Mouse (Mus musculus) MEL (cell line): ENCODE measurements around the gene Tgif1. TPM values are rescaled to one million over a fixed set of nuclear protein-coding genes. Genes with fewer than 3 reads are reported as not detected.

Experiments used
- DNase-seq: peaks from one replicate; pipeline ENCODE4 v3.0.0; 2011; ENCODE audit warnings: low read depth, low spot score
- H3K27ac ChIP-seq: 2 replicates; pipeline ENCODE4 v1.5.1; 2012; ENCODE audit warnings: low read depth, mild to moderate bottlenecking, control low read depth, low read length, moderate library complexity; ENCODE audit not compliant: control insufficient read depth
- H3K27me3 ChIP-seq, 2 experiments: fragments of 150-350 bp in 1 of 2; sonication (generic) in 1 of 2; 2 replicates each; pipeline ENCODE4 v1.6.1; 2012; ENCODE audit warnings: low read length in 2 of 2, mild to moderate bottlenecking in 2 of 2, improper control_type of control experiment in 1 of 2, moderate library complexity in 1 of 2; ENCODE audit not compliant: insufficient read depth in 2 of 2, control insufficient read depth in 1 of 2
- H3K36me3 ChIP-seq, 2 experiments: 2 replicates each; pipeline ENCODE4 v1.6.1; 2012 to 2014; ENCODE audit warnings: low read length in 2 of 2, improper control_type of control experiment in 1 of 2, inconsistent platforms in 1 of 2, mild to moderate bottlenecking in 1 of 2; ENCODE audit not compliant: insufficient read depth in 2 of 2, control insufficient read depth in 1 of 2
- H3K4me1 ChIP-seq, 2 experiments: fragments of 150-350 bp in 1 of 2; sonication (generic) in 1 of 2; 2 replicates each; pipeline ENCODE4 v1.6.1; 2012; ENCODE audit warnings: low read length in 2 of 2, improper control_type of control experiment in 1 of 2, mild to moderate bottlenecking in 1 of 2; ENCODE audit not compliant: insufficient read depth in 2 of 2, control insufficient read depth in 1 of 2
- H3K4me3 ChIP-seq, 2 experiments: fragments of 150-350 bp in 1 of 2; sonication (generic) in 1 of 2; 2 replicates each; pipeline ENCODE4 v1.5.1; 2012; ENCODE audit warnings: low read depth in 2 of 2, low read length in 2 of 2, mild to moderate bottlenecking in 2 of 2, moderate library complexity in 2 of 2, control low read depth in 1 of 2, improper control_type of control experiment in 1 of 2; ENCODE audit not compliant: control insufficient read depth in 1 of 2, insufficient read depth in 1 of 2
- H3K79me2 ChIP-seq: 2 replicates; pipeline ENCODE4 v1.6.1; 2012; ENCODE audit warnings: mild to moderate bottlenecking, low read length, moderate library complexity; ENCODE audit not compliant: control insufficient read depth, poor library complexity, insufficient read depth
- H3K9ac ChIP-seq: 2 replicates; pipeline ENCODE4 v1.6.1; 2012; ENCODE audit warnings: low read depth, mild to moderate bottlenecking, control low read depth, low read length, moderate library complexity; ENCODE audit not compliant: control insufficient read depth, poor library complexity, severe bottlenecking
- H3K9me3 ChIP-seq: fragments of 150-350 bp; sonication (generic); replicated peaks from 2 replicates; pipeline ENCODE4 v1.6.1; 2012; ENCODE audit warnings: mild to moderate bottlenecking, low read length, improper control_type of control experiment, moderate library complexity; ENCODE audit not compliant: insufficient read depth
- BHLHE40 ChIP-seq: IDR thresholded peaks from 2 replicates; pipeline ENCODE4 v1.6.1; 2012; ENCODE audit warnings: low read depth, mild to moderate bottlenecking, inconsistent platforms, low read length, improper control_type of control experiment, borderline replicate concordance
- CHD1 ChIP-seq: IDR thresholded peaks from 2 replicates; pipeline ENCODE4 v1.6.1; 2012; ENCODE audit warnings: low read depth, mild to moderate bottlenecking, inconsistent platforms, low read length, improper control_type of control experiment
- CHD2 ChIP-seq: IDR thresholded peaks from 2 replicates; pipeline ENCODE4 v1.6.1; 2011; ENCODE audit warnings: low read length, improper control_type of control experiment
- E2F4 ChIP-seq: IDR thresholded peaks from 2 replicates; pipeline ENCODE4 v1.6.1; 2011; ENCODE audit warnings: low read depth, low read length, improper control_type of control experiment, borderline replicate concordance
- ELF1 ChIP-seq: IDR thresholded peaks from 2 replicates; pipeline ENCODE4 v1.6.1; 2014; ENCODE audit warnings: low read depth, mild to moderate bottlenecking, inconsistent platforms, low read length, improper control_type of control experiment, moderate library complexity
- GABPA ChIP-seq: IDR thresholded peaks from 2 replicates; pipeline ENCODE4 v1.6.1; 2012; ENCODE audit warnings: low read depth, mild to moderate bottlenecking, inconsistent platforms, low read length, improper control_type of control experiment, moderate library complexity
- GATA1 ChIP-seq: IDR thresholded peaks from 2 replicates; pipeline ENCODE4 v1.6.1; 2011; ENCODE audit warnings: low read depth, low read length, improper control_type of control experiment
- KAT2A ChIP-seq: conservative IDR thresholded peaks from 2 replicates; pipeline ENCODE4 v1.6.1; 2012; ENCODE audit warnings: low read depth, low read length, improper control_type of control experiment, inconsistent platforms
- MAX ChIP-seq: IDR thresholded peaks from 2 replicates; pipeline ENCODE4 v1.6.1; 2011; ENCODE audit warnings: low read length, improper control_type of control experiment
- MYC ChIP-seq: IDR thresholded peaks from 2 replicates; pipeline ENCODE4 v1.6.1; 2011; ENCODE audit warnings: low read depth, mild to moderate bottlenecking, low read length, improper control_type of control experiment, moderate library complexity
- NRF1 ChIP-seq: IDR thresholded peaks from 2 replicates; pipeline ENCODE4 v1.6.1; 2014; ENCODE audit warnings: low read depth, mild to moderate bottlenecking, inconsistent platforms, low read length, improper control_type of control experiment, moderate library complexity; ENCODE audit not compliant: poor library complexity, insufficient read depth, severe bottlenecking
- POLR2AphosphoS2 ChIP-seq: IDR thresholded peaks from 2 replicates; pipeline ENCODE4 v1.6.1; 2011; ENCODE audit warnings: low read length, improper control_type of control experiment
- POLR2AphosphoS5 ChIP-seq: IDR thresholded peaks from 2 replicates; pipeline ENCODE4 v1.6.1; 2012; ENCODE audit warnings: low read depth, borderline replicate concordance, mild to moderate bottlenecking, inconsistent platforms, low read length, moderate library complexity, mixed read lengths
- SIN3A ChIP-seq: IDR thresholded peaks from 2 replicates; pipeline ENCODE4 v1.6.1; 2012; ENCODE audit warnings: low read length, improper control_type of control experiment, inconsistent platforms
- TAL1 ChIP-seq: IDR thresholded peaks from 2 replicates; pipeline ENCODE4 v1.6.1; 2012; ENCODE audit warnings: mild to moderate bottlenecking, inconsistent platforms, low read length, moderate library complexity, mixed read lengths
- TCF12 ChIP-seq: IDR thresholded peaks from 2 replicates; pipeline ENCODE4 v1.6.1; 2014; ENCODE audit warnings: low read depth, mild to moderate bottlenecking, inconsistent platforms, low read length, improper control_type of control experiment, moderate library complexity
- UBTF ChIP-seq: IDR thresholded peaks from 2 replicates; pipeline ENCODE4 v1.6.1; 2012; ENCODE audit warnings: low read depth, mild to moderate bottlenecking, inconsistent platforms, low read length, improper control_type of control experiment, moderate library complexity, borderline replicate concordance; ENCODE audit not compliant: insufficient read depth
- USF1 ChIP-seq: IDR thresholded peaks from 2 replicates; pipeline ENCODE4 v1.6.1; 2014; ENCODE audit warnings: low read depth, mild to moderate bottlenecking, inconsistent platforms, low read length, improper control_type of control experiment, moderate library complexity
- ZC3H11A ChIP-seq: IDR thresholded peaks from 2 replicates; pipeline ENCODE4 v1.6.1; 2012; ENCODE audit warnings: low read depth, mild to moderate bottlenecking, inconsistent platforms, low read length, improper control_type of control experiment
- polyA plus RNA-seq, 2 experiments: library from polyadenylated mRNA; stranded (reverse) in 1 of 2; unstranded in 1 of 2; fragments of >175 nt in 1 of 2; fragments of >200 nt in 1 of 2; gene quantifications; 2 replicates each; pipeline versions ENCODE4 v1.2.1 to v1.2.4; 2012; ENCODE audit warnings: low replicate concordance in 2 of 2, low read depth in 1 of 2; ENCODE audit not compliant: insufficient read length in 2 of 2, insufficient read depth in 1 of 2, missing spikeins in 1 of 2
- total RNA-seq: library from RNA; depleted of rRNA; stranded (reverse); fragments of 300-350 nt; gene quantifications from 2 replicates; pipeline ENCODE4 v1.2.3, GENCODE M21; 2012

The Tgif1 gene
- total and polyA plus RNA-seq, 3 experiments = 9.1 to 29.5 TPM; not detected in 1

DNA sequence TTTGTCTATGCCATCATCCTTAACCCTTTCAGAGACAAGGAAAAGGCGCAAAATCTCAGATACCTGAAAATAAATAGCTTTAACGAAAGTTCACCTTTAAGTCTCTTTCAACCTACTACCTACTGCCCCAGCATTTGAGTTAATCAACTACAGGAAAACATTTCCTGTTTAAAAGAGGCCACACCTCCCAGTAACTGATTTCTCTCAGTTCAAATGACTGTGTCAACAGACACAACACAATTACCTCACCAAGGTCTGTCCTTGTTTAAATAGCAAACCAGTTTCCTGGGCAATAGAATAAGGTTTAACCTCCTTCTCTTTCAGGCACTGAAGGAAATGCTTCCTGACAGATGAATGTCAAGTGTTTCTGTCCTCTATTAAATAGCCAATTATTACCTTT lies 7.8 kb downstream of the Tgif1 start:
- no peak overlapping the region for H3K9ac ChIP-seq
- H3K9me3 ChIP-seq = no peaks in the 10 kb centered on the region
- H3K36me3 ChIP-seq = peaks cover 16 to 22% of the 10 kb centered on the region in 2 experiments
- TF ChIP-seq KAT2A (no peak), POLR2AphosphoS5 (no peak), GATA1 (no peak), CHD1 (no peak), UBTF (no peak), ELF1 (no peak), BHLHE40 (no peak), MYC (no peak), CHD2 (no peak), GABPA (no peak), MAX (no peak), TAL1 (no peak), ZC3H11A (no peak)
- no peak overlapping the region for H3K27ac ChIP-seq
- H3K79me2 ChIP-seq = peaks cover 37% of the 10 kb centered on the region
- peaks cover 12 to 19% of the 10 kb centered on the region in 2 experiments; a peak in 3 of 4 replicates for H3K4me1 ChIP-seq
- no peak for DNase-seq
- no peak overlapping the region for H3K4me3 ChIP-seq
- no peaks in the 10 kb centered on the region for H3K27me3 ChIP-seq

DNA sequence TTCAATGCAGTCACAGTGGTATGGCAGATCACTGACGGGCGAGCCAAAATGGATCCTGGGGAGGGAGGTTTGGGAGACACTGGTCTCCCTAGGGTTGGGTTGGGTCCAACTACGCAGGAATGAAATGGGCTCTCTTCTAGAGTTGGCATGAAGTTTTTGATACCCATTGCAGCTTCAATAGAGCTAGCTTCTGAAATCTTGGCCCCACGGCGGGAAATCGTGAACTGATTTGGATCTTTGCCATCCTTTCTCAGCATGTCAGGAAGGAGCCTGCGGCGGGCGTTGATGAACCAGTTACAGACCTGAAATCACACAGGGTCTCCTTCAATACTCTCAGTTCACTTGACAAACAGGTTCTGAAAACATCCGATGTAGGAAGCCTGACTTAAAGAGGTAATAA lies 8.4 kb downstream of the Tgif1 start:
- no peak overlapping the region for H3K9ac ChIP-seq
- TF ChIP-seq USF1 (no peak), TCF12 (no peak), SIN3A (no peak), E2F4 (no peak), POLR2AphosphoS2 (no peak), NRF1 (no peak)

More for the DNA sequence above, 8.4 kb downstream of the Tgif1 start:
- H3K27ac ChIP-seq = no peak overlapping the region
- peaks cover 31% of the 10 kb centered on the region for H3K79me2 ChIP-seq
- H3K4me1 ChIP-seq = peaks cover 12 to 19% of the 10 kb centered on the region in 2 experiments; a peak in 3 of 4 replicates
- H3K9me3 ChIP-seq = no peaks in the 10 kb centered on the region
- no peaks in the 10 kb centered on the region for H3K27me3 ChIP-seq
- no peak overlapping the region for H3K4me3 ChIP-seq
- no peak for DNase-seq
- H3K36me3 ChIP-seq = peaks cover 16 to 22% of the 10 kb centered on the region in 2 experiments
